Mouse (Mus musculus): ENCODE measurements around the gene Rerg. TPM values are rescaled to one million over a fixed set of nuclear protein-coding genes. Genes with fewer than 3 reads are reported as not detected.
"Not testable (repeated sequence)": the region's sequence is repeated elsewhere in the genome, so short reads cannot be mapped to it uniquely, and the experiment has no call there.

Gene Rerg
- polyA plus RNA-seq, 1 experiment, result 4.3 TPM

DNA sequence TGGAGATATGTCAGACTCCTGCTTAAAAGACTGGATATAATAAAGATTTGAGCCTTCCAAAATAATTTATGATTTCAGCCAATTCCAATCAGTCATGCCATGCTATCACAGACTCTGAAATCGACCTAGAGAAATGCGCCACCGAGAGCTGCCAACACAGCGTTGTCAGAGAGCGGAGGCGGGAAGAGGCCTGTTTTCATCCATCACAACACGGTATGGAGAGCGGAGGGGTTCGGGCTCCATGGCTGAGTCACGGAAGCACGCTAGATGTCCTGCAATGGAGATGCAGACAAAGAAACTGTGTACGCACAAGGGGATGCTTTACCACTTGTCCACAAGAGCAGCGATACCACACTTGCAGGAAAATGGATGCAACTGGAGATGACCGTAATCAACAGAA is 105.5 kb downstream of the Rerg start:
- no peak for TF ChIP-seq POLR2A (IDR thresholded peaks at IDR 0.05; ENCODE audit: borderline replicate concordance, extremely low read depth, insufficient read depth, insufficient read length, poor library complexity, severe bottlenecking)
- no peak for TF ChIP-seq CTCF (IDR thresholded peaks at IDR 0.05; ENCODE audit: borderline replicate concordance, extremely low read depth, insufficient read depth, insufficient read length)
- peak; percentile 49 for DNase-seq (ENCODE audit: low read depth)

- no peak for TF ChIP-seq POLR2A (IDR thresholded peaks at IDR 0.05; ENCODE audit: borderline replicate concordance, extremely low read depth, insufficient read depth, insufficient read length, poor library complexity, severe bottlenecking)
- DNase-seq (ENCODE audit: low read depth), result peak; percentile 76
These were observed 106.9 kb downstream of the Rerg start for GRCm38 (mm10) chr6:137063239-137063940.

DNA sequence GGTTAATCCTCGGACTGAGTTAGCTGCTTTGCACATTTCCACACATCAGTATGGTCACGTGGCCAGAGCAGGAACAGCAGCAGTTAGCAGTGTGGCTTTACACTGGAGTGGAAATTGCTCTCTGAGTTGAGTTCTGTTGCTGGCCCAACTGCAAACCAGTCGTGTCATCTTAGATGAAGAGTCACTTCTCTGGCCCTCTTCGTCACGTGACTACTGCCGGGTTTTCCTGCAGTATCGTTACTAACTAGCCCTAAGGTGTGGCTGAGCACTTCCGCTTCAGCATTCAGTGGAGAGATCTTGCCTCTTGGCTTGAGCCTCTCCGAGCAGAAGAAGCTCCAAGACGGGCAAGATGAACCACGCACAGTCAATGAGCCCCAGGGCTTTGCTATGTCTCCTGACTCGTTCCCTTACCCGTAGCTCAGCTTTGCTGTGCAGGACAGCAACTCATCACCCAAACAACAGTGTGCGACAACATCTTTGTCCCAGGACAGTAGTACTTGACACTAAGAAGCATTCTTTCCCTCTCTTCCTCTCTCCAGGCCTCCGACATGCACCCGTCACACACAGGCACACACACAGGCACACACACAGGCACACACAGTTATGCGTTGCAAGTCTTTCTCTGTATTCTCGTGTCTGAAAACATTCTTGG is 108.3 kb downstream of the Rerg start:
- no peak for DNase-seq (ENCODE audit: low read depth)
- no peak for TF ChIP-seq CTCF (IDR thresholded peaks at IDR 0.05; ENCODE audit: borderline replicate concordance, extremely low read depth, insufficient read depth, insufficient read length)
- TF ChIP-seq POLR2A (IDR thresholded peaks at IDR 0.05; ENCODE audit: borderline replicate concordance, extremely low read depth, insufficient read depth, insufficient read length, poor library complexity, severe bottlenecking), result no peak

GRCm38 (mm10) chr6:137060595-137060994 is 109.7 kb downstream of the Rerg start:
- TF ChIP-seq CTCF (IDR thresholded peaks at IDR 0.05; ENCODE audit: borderline replicate concordance, extremely low read depth, insufficient read depth, insufficient read length) (no peak), POLR2A (IDR thresholded peaks at IDR 0.05; ENCODE audit: borderline replicate concordance, extremely low read depth, insufficient read depth, insufficient read length, poor library complexity, severe bottlenecking) (no peak)
- DNase-seq (ENCODE audit: low read depth), result no peak

- DNase-seq (ENCODE audit: low read depth), result no peak
- TF ChIP-seq CTCF (IDR thresholded peaks at IDR 0.05; ENCODE audit: borderline replicate concordance, extremely low read depth, insufficient read depth, insufficient read length) (no peak), POLR2A (IDR thresholded peaks at IDR 0.05; ENCODE audit: borderline replicate concordance, extremely low read depth, insufficient read depth, insufficient read length, poor library complexity, severe bottlenecking) (no peak)
These were observed 112.0 kb downstream of the Rerg start for GRCm38 (mm10) chr6:137058257-137058656.

- TF ChIP-seq CTCF (IDR thresholded peaks at IDR 0.05; ENCODE audit: borderline replicate concordance, extremely low read depth, insufficient read depth, insufficient read length), result no peak
- no peak for TF ChIP-seq POLR2A (IDR thresholded peaks at IDR 0.05; ENCODE audit: borderline replicate concordance, extremely low read depth, insufficient read depth, insufficient read length, poor library complexity, severe bottlenecking)
- no peak for DNase-seq (ENCODE audit: low read depth)
These were observed 116.2 kb downstream of the Rerg start for GRCm38 (mm10) chr6:137054073-137054472.

DNA sequence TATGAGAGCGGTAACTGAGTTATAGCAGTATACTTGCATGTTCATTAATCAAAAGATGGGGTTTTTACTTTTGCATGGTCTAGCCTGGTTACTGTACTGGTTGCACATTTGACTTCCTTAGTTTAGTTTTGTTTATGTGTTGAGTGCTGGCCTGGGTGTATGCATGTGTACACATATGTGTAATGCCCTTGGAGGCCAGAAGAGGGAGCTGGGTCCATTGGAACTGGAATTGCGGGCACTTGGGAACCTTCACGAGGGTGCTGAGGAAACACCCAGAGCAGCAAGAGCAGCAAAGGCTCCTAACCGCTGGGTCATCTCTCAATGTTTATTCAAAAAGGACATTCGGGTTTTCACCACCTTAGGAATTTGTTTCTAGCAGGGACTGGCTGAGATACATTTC is 116.8 kb downstream of the Rerg start:
- DNase-seq (ENCODE audit: low read depth), result no peak
- TF ChIP-seq CTCF (IDR thresholded peaks at IDR 0.05; ENCODE audit: borderline replicate concordance, extremely low read depth, insufficient read depth, insufficient read length) (peak; percentile 43; the same call in 1 of the 2 replicates), POLR2A (IDR thresholded peaks at IDR 0.05; ENCODE audit: borderline replicate concordance, extremely low read depth, insufficient read depth, insufficient read length, poor library complexity, severe bottlenecking) (no peak)

GRCm38 (mm10) chr6:137053006-137053405 is 117.3 kb downstream of the Rerg start:
- no peak for DNase-seq (ENCODE audit: low read depth)
- TF ChIP-seq CTCF (IDR thresholded peaks at IDR 0.05; ENCODE audit: borderline replicate concordance, extremely low read depth, insufficient read depth, insufficient read length) (no peak), POLR2A (IDR thresholded peaks at IDR 0.05; ENCODE audit: borderline replicate concordance, extremely low read depth, insufficient read depth, insufficient read length, poor library complexity, severe bottlenecking) (no peak)

DNA sequence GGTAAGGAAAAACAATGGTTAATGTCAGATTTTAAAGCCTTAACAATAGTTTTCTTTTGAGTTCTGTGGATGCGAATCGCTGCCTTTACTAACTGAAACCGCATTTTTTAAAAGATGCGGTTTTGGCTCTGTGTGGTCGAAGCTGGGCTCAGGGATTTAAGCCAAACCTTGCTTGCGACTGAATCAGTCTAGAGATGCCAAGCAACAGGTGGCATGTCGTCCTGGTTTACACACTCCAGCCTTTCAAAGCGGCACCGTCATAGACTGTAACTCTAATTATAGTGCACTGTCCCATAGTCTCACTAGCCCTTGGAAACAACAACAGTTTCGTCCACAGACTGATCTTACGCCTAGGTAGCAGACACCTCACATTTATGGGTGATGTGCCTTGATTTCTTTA is 123.3 kb downstream of the Rerg start:
- DNase-seq (ENCODE audit: low read depth), result no peak
- no peak for TF ChIP-seq POLR2A (IDR thresholded peaks at IDR 0.05; ENCODE audit: borderline replicate concordance, extremely low read depth, insufficient read depth, insufficient read length, poor library complexity, severe bottlenecking)
- no peak for TF ChIP-seq CTCF (IDR thresholded peaks at IDR 0.05; ENCODE audit: borderline replicate concordance, extremely low read depth, insufficient read depth, insufficient read length)

- peak; percentile 35 for DNase-seq (ENCODE audit: low read depth)
- TF ChIP-seq CTCF (IDR thresholded peaks at IDR 0.05; ENCODE audit: borderline replicate concordance, extremely low read depth, insufficient read depth, insufficient read length) (no peak), POLR2A (IDR thresholded peaks at IDR 0.05; ENCODE audit: borderline replicate concordance, extremely low read depth, insufficient read depth, insufficient read length, poor library complexity, severe bottlenecking) (no peak)
These were observed 125.2 kb downstream of the Rerg start for GRCm38 (mm10) chr6:137045011-137045504.

DNA sequence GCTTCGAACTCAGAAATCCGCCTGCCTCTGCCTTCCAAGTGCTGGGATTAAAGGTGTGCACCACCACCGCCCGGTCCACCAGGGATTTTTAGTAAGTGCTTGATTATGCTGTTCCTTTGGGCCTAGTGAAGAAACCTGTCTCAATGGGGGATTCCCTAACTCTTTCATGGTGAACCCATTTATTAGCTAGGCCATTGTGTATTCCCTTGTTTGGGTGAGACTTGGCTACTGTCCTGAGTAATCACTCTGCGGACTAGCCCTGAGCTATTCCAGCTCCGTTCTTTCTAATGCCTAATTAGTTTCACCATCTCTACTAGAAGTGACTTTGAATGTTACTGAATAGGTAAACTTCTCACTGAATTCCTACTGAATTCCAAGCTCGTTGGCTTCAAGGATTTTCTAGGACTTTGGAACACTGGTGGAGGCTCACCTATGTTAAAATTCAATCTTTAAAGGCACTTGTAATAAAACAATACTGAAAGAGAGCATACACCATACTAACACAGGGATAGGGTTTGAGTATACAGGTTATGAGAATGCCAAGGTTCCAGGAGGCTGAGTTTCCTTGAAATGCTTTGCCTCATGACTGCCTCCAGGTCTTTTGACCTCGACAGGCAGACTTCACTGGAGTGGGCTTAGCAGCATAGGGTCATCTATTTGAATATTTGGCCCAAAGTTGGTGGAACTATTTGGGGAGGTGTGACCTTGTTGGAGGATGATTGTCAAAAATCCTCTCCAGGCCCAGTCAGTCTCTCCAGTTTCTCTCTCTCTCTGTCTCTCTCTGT is 134.5 kb downstream of the Rerg start:
- not testable (repeated sequence) for DNase-seq (ENCODE audit: low read depth)
